Mouse (Mus musculus): ENCODE results near the gene Ago1.
A peak's percentile ranks its signal among the peaks of the same experiment; 100 is the strongest.

Gene Ago1

GRCm38 (mm10) chr4:126468285-126468901 lies at the start of gene Ago1:
Gene Ago1, minus strand, starts transcription at chr4:126468583.
- peak; percentile 98 for DNase-seq (ENCODE audit: low read depth)

- DNase-seq (ENCODE audit: low read depth), result no peak
These were observed 44.1 kb upstream of the Ago1 start for GRCm38 (mm10) chr4:126512308-126513066.

DNA sequence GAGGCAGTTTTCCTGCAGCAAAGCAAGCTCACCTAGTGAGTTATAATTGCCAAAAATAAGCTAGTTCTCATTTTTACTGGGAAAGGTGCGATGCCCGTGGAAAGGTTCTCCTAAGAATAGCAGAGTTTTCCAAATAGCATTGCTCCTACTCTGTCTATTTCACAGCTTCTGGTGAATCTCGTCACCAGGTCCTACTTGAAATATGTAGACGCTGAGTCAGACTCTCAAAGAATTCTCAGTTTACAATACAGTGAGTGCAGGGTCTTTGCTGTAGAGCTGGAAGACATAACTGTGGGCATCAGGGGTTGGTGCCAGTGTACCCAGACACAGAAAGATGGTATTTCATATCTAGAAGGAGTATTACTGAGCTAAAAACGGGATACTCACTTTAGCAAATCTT lies 42.6 kb upstream of the Ago1 start:
- DNase-seq (ENCODE audit: low read depth), result no peak

- DNase-seq (ENCODE audit: low read depth), result no peak
These were observed 40.7 kb upstream of the Ago1 start for GRCm38 (mm10) chr4:126509072-126509471.

DNA sequence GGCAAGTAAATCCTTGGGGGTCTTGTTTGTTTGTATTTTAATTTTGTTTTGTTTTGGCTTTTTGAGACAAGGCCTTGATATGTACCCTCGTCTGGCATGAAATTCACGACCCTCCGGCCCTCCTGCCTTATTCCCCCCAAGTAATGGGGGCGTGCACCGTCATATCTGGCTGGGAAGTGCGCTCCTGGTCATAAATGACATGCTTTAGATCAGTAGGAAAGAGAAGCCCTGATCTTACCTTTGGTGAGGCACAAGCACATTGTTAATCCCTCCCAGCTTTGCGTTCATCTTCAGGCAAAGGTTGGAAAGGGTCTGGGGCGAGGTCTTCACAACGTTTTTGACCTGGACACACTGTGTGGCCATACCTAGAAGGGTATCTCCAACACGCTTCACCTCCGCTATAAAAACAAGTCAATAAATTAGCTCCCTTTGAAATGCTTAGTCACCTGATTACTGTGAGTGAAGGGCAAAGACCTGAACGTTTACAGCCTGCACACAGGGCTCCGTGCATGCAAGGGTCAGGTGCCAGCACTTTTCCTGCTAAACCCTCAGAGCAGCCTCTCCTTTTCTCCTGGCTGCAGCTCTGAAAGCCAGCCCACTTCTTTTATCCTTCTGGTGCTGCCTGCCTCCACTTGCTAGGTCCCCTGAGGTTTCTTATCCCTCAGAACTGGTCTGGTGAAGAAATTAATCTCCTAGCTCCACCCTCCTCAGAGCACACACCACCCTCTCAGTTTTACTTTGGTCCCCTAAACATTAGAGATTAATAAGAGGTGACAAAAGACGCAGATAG lies 39.9 kb upstream of the Ago1 start:
- DNase-seq (ENCODE audit: low read depth), result no peak

DNA sequence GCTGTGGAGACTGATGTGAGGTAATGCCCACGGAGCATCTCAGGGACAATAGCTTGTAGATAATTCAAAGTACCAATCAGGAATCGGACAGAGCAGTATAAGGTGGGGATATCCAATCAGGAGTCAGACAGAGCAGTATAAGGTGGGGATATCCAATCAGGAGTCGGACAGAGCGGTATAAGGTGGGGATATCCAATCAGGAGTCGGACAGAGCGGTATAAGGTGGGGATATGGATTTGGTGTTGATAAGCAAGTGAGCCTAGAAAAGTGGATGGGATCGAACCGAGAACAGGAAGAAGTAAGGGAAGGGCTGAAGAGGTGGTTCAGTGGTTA lies 34.6 kb upstream of the Ago1 start:
- no peak for DNase-seq (ENCODE audit: low read depth)

- no peak for DNase-seq (ENCODE audit: low read depth)
These were observed 34.0 kb upstream of the Ago1 start for GRCm38 (mm10) chr4:126502141-126502976.

GRCm38 (mm10) chr4:126498601-126499000 lies 30.2 kb upstream of the Ago1 start:
- no peak for DNase-seq (ENCODE audit: low read depth)

- no peak for DNase-seq (ENCODE audit: low read depth)
These were observed 28.6 kb upstream of the Ago1 start for GRCm38 (mm10) chr4:126496963-126497362.

DNA sequence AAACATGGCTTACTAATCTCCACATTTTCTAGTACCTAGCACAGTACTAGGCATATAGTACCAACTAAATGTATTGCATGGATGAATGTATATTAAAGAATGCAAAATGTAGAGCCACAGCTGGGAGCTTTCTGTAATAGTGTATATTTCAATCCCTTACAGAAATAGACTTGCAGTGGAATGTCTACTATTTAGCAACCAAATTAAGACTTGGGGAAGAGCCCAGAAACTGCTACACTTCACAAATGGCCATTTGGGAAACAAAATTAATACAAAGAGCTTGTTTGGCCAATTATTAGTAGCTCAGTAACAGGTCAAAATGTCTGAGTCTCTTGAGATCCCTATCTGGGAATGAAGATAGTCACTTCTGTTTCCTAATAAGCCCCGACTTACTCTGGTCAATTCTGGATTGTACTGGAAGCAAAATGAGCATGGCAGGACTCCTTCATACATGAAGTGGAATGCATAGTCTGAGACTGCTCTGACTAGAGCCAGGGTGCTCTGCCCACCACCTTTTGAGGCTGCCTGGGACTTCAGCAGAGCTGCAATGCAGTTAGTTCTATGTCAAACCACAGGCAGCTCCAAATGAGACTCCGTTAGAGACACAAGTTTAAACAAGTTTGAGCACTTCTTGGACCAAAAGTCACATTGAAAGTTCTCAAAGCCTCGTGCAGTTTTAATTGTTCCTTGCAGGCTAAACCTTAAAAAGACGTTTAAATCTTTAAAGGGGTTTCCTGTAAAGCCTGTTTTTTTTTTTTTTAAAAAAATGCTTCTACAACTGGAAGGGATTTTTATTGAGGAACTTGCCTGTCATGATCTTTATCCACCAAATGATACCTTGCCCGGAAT lies 27.8 kb upstream of the Ago1 start:
- DNase-seq (ENCODE audit: low read depth), result no peak

GRCm38 (mm10) chr4:126495453-126495852 lies 27.1 kb upstream of the Ago1 start:
- no peak for DNase-seq (ENCODE audit: low read depth)

DNA sequence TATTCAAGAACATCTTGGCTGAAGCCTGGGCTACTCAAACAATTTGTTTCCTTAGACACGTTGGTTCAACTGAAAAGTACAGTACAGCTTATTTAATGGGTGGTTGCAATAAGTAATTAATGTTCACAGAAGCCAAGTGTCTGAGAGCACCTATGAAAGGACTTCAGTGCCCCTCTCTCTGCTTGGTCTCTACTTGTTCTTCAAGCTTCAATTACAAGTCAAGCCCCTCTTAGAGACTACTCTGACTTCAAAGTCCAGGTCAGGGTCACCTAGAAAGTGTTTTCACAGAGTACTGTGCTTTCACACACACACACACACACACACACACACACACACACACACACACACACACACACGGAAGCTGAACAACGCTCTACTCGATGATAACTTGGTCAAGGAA lies 25.0 kb upstream of the Ago1 start:
- DNase-seq (ENCODE audit: low read depth), result no peak

DNA sequence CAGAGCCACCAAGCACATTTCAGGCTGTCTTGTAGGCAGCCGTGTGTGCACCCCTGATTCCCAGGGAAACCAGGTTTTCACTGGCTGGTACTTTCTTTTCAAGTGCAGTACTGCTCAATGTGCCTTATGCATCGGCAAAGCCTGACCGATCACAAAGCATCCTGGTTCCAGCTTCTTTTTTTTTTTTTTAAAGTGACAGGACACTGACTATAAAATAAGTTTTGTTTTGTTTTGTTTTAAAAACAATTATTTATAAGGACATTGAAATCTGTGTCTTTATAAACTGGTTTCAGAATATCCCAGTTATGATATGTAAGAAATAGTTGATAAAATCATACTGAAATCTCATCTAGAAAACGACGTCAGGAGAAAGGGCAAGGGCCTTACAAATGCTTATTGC lies 23.6 kb upstream of the Ago1 start:
- DNase-seq (ENCODE audit: low read depth), result no peak

DNA sequence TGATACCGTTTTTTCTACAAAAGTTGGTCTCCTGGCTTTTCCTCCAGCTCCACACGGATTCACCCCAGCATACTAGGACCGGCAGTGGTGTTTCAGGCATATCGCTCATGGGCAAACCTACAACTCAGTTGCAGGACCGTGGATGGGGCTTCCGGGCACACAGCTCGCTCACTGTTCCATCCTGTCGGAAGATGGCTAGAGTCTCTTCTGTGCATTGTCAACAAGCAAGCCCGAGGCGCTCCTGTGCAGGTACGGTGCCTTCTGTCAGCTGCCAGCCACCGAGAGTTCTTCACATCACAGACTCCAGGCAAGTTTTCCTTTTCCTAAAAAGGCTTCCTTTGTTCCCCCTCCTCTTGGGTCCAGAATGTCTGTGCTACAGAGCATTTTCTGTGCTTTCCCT lies 22.3 kb upstream of the Ago1 start:
- DNase-seq (ENCODE audit: low read depth), result no peak

- DNase-seq (ENCODE audit: low read depth), result no peak
These were observed 21.4 kb upstream of the Ago1 start for GRCm38 (mm10) chr4:126489811-126490210.

DNA sequence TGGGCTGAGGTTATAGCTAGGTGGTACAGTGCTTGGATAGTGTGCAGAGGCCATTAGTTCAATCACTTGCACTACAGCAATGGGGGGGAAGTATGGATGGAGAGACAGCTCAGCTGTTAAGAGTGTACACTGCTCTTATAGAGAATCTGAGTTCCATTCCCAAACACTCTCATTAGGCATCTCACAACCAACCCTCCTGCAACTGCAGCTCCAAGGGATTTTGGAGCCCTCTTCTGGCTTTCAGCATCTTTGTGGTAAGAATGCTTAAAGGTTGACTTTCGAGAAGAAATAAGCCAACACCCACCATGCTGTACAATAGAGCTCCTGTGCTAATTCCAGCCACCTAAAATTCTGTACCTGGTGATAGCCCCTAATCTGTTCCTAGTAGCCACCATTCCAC lies 17.8 kb upstream of the Ago1 start:
- peak; percentile 26 for DNase-seq (ENCODE audit: low read depth)

DNA sequence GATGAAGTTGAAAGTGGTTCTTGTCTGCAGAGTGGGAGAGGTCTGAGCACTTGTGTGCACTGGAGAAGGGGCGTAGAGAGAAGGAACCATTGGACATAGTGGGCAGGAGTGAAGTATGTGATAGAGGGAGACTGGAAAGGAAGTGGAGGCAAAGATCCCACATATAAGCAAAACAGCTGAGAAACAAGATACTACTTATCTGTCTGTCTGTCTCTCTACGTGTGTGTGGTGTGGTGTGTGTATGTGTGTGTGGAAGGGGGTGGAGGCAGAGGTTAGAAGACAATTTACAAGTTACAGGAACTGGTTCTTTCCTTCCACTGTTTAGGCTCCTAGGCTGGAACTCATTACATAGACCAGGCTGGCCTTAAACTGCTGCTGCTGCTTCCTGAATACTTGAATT lies 16.7 kb upstream of the Ago1 start:
- no peak for DNase-seq (ENCODE audit: low read depth)

DNA sequence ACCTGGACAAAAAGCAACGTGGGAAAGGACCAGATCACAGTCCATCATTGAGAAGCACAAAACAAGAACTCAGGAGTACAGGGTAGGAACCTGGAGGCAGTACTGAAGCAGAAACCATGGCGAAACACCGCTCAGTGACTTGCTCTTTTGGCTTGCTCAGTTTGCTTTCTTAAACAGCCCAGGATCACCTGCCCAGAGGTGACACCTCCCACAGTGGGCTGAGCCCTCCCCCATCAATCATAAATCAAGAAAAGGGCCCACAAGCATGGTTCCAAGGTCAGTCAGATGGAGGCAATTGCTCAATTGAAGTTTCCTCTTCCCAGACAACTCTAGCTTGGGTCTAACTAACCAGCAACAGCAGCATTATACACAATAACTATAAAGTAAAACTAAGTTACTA lies 15.5 kb upstream of the Ago1 start:
- no peak for DNase-seq (ENCODE audit: low read depth)

DNA sequence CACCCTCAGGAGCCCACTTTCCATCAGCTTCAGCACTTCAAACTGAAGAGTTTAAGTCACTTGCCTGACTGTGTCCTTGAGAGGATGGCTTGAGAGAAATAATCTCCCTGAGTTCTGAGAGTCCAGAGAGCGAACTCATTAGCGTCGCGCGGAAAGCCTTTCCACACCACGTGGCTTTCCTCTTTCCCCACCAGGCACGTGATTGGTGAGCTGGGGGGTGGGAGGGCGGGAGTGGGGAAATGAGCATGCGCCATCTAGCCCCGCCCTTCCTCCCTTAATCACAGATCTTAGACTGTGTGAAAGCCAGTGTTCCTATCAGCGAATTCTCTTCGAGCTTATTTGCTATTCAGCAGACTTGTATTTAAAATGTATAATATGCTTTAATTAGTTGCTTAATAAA lies 14.6 kb upstream of the Ago1 start:
- no peak for DNase-seq (ENCODE audit: low read depth)

GRCm38 (mm10) chr4:126481461-126481860 lies 13.1 kb upstream of the Ago1 start:
- no peak for DNase-seq (ENCODE audit: low read depth)

GRCm38 (mm10) chr4:126480288-126480687 lies 11.9 kb upstream of the Ago1 start:
- DNase-seq (ENCODE audit: low read depth), result no peak
